Comparison of ENCODE assay signal across 18 mouse cellular contexts in the genomic region with DNA sequence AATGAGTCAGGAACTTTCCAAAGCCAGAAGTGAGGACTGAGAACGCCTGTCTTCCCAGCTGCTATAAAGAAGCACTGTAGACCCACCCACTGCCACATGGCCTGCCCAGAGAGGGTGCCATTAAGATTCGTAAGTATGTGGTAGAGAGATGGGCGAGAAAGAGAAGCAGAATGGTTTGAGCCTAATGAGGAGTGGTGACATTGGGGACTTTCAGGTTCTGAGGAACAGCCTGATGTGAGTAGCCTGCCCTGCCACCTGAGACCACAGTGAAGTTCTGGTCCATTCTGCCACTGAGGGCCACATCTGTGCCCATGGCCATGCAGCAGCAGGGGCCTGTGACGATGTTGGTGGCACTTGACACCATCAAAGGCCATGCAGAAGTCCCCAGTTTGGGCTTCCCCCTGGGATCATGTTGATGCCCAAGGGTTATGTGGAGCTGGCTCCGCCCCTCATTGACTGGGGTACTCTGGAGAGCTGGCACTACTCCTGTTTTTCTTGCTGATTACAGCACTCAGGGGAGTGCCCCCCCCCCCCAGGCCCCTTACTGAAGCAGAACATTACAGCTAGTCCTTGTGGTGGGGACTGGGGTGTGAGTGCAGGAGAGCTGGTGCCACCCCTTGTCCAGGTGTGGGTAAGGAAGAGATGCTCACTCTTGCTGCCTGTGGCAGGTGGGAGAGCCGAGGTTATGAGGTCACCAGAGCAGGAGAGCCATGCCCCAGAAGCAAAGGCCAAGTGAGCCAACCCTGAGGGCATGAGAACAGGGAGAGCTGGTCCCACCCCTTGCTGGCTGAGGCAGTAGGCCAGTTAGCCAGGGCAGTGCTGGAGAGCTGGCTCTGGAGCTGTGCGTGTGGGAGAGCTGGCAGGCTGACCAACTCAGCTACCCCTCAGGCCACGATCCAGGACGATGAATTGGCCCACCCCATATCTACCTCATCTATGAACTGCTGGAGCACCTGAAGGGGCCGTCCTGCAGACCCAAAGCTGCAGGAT. TPM values are rescaled to one million over a fixed set of nuclear protein-coding genes. Genes with fewer than 3 reads are reported as not detected.
A peak's percentile ranks its signal among the peaks of the same experiment; 100 is the strongest.
DNase-seq lines count a peak whose midpoint lies in the region; ATAC-seq and TF ChIP-seq lines count a peak whose summit lies in the region.
"Had no signal": no experiment of that assay in that cellular context is flagged by ENCODE, and none has a peak within 500 bp of the region (broad histone marks: within the 10 kb centered on the region; RNA-seq: fewer than 3 reads in every experiment).

No protein-coding gene starts in this region.

- DNase-seq in forebrain, embryonic 14.5 days (ENCODE audit: low spot score), result no peak
- peak; percentile 85 for DNase-seq in liver, adult 2 months (ENCODE audit: extremely low read depth, low read depth, low spot score)
- DNase-seq in liver, postnatal 0 days, result no peak
- DNase-seq in kidney, postnatal 10 days, result peak; percentile 45
- no peak for DNase-seq in left cerebral cortex, adult 9 months (ENCODE audit: low spot score in 2 of 2)
- DNase-seq: adrenal gland, postnatal 25 days; cerebellum, adult 11 months; gastrocnemius, postnatal 10 days; lung, postnatal 10 days had no signal

- H3K9me3 ChIP-seq in forebrain, embryonic 14.5 days (replicated peaks; ENCODE audit: control insufficient read depth, low read length), result no peaks in the 10 kb centered on the region
- H3K9me3 ChIP-seq in forebrain, embryonic 16.5 days (ENCODE audit: control insufficient read depth, low read length), result no peaks in the 10 kb centered on the region
- no peaks in the 10 kb centered on the region for H3K9me3 ChIP-seq in liver, postnatal 0 days (ENCODE audit: low read length)
- no peaks in the 10 kb centered on the region for H3K9me3 ChIP-seq in kidney, embryonic 14.5 days (ENCODE audit: control insufficient read depth, low read length)
- H3K9me3 ChIP-seq: heart, embryonic 15.5 days; intestine, embryonic 15.5 days; neural tube, embryonic 13.5 days had no signal

- no peak for TF ChIP-seq POLR2A in liver, adult 2 months (IDR thresholded peaks at IDR 0.05; ENCODE audit: extremely low read depth, insufficient read depth, low read length)

- H3K4me2 ChIP-seq in forebrain, embryonic 14.5 days (ENCODE audit: low read length), result no peak overlapping the region
- H3K4me2 ChIP-seq in forebrain, embryonic 16.5 days (ENCODE audit: low read length), result no peak overlapping the region
- H3K4me2 ChIP-seq in liver, postnatal 0 days (ENCODE audit: low read depth, low read length), result no peak overlapping the region
- no peak overlapping the region for H3K4me2 ChIP-seq in kidney, embryonic 14.5 days (replicated peaks; ENCODE audit: low read depth, low read length)
- H3K4me2 ChIP-seq: heart, embryonic 15.5 days; intestine, embryonic 15.5 days; neural tube, embryonic 13.5 days had no signal

- no peak overlapping the region for H3K27ac ChIP-seq in forebrain, embryonic 14.5 days (ENCODE audit: low read depth, low read length)
- no peak overlapping the region for H3K27ac ChIP-seq in forebrain, embryonic 16.5 days (ENCODE audit: low read length)
- no peak overlapping the region for H3K27ac ChIP-seq in liver, adult 2 months (replicated peaks; ENCODE audit: insufficient read depth, low read depth, low read length)
- H3K27ac ChIP-seq in liver, postnatal 0 days (ENCODE audit: low read depth), result no peak overlapping the region
- no peak overlapping the region for H3K27ac ChIP-seq in kidney, embryonic 14.5 days (ENCODE audit: low read depth, low read length)
- H3K27ac ChIP-seq: heart, embryonic 15.5 days; intestine, embryonic 15.5 days; neural tube, embryonic 13.5 days had no signal

- no peaks in the 10 kb centered on the region for H3K27me3 ChIP-seq in forebrain, embryonic 14.5 days (replicated peaks; ENCODE audit: control insufficient read depth, insufficient read depth, low read length)
- H3K27me3 ChIP-seq in forebrain, embryonic 16.5 days (replicated peaks; ENCODE audit: control insufficient read depth, insufficient read depth, low read length), result no peaks in the 10 kb centered on the region
- H3K27me3 ChIP-seq in liver, adult 2 months (ENCODE audit: control insufficient read depth, insufficient read depth, low read length), result no peaks in the 10 kb centered on the region
- no peaks in the 10 kb centered on the region for H3K27me3 ChIP-seq in liver, postnatal 0 days (ENCODE audit: insufficient read depth, low read length)
- H3K27me3 ChIP-seq in kidney, embryonic 14.5 days (ENCODE audit: control insufficient read depth, insufficient read depth, low read length), result no peaks in the 10 kb centered on the region
- H3K27me3 ChIP-seq: heart, embryonic 15.5 days; intestine, embryonic 15.5 days; neural tube, embryonic 13.5 days; Patski had no signal

- TF ChIP-seq EP300 in liver, postnatal 0 days (IDR thresholded peaks at IDR 0.05; ENCODE audit: low read depth), result no peak

- no peaks in the 10 kb centered on the region for H3K79me2 ChIP-seq in liver, adult 2 months (ENCODE audit: control insufficient read depth, insufficient read depth, low read length)

- no peak overlapping the region for H3K9ac ChIP-seq in forebrain, embryonic 14.5 days (ENCODE audit: low read length)
- no peak overlapping the region for H3K9ac ChIP-seq in forebrain, embryonic 16.5 days (replicated peaks; ENCODE audit: low read depth, low read length)
- no peak overlapping the region for H3K9ac ChIP-seq in liver, adult 2 months (ENCODE audit: low read depth, low read length)
- H3K9ac ChIP-seq in liver, postnatal 0 days (replicated peaks), result no peak overlapping the region
- no peak overlapping the region for H3K9ac ChIP-seq in kidney, embryonic 14.5 days (ENCODE audit: low read depth, low read length)
- H3K9ac ChIP-seq: heart, embryonic 15.5 days; intestine, embryonic 15.5 days; neural tube, embryonic 13.5 days had no signal

- no peaks in the 10 kb centered on the region for H3K36me3 ChIP-seq in forebrain, embryonic 14.5 days (ENCODE audit: control insufficient read depth, insufficient read depth, low read length)
- H3K36me3 ChIP-seq in forebrain, embryonic 16.5 days (ENCODE audit: control insufficient read depth, insufficient read depth), result no peaks in the 10 kb centered on the region
- H3K36me3 ChIP-seq in liver, adult 2 months (ENCODE audit: control insufficient read depth, insufficient read depth, low read length), result no peaks in the 10 kb centered on the region
- H3K36me3 ChIP-seq in liver, postnatal 0 days (replicated peaks; ENCODE audit: insufficient read depth, low read length), result no peaks in the 10 kb centered on the region
- no peaks in the 10 kb centered on the region for H3K36me3 ChIP-seq in kidney, embryonic 14.5 days (ENCODE audit: control insufficient read depth, insufficient read depth, low read length)
- H3K36me3 ChIP-seq: heart, embryonic 15.5 days; intestine, embryonic 15.5 days; neural tube, embryonic 13.5 days had no signal

- H3K4me3 ChIP-seq in forebrain, embryonic 14.5 days (ENCODE audit: low read depth, low read length), result no peak overlapping the region
- no peak overlapping the region for H3K4me3 ChIP-seq in forebrain, embryonic 16.5 days (replicated peaks; ENCODE audit: low read length)
- no peak overlapping the region for H3K4me3 ChIP-seq in liver, adult 2 months (ENCODE audit: insufficient read depth, low read depth, low read length)
- H3K4me3 ChIP-seq in liver, postnatal 0 days (ENCODE audit: low read depth, low read length), result no peak overlapping the region
- H3K4me3 ChIP-seq in kidney, embryonic 14.5 days (ENCODE audit: low read length), result no peak overlapping the region
- H3K4me3 ChIP-seq: heart, embryonic 15.5 days; intestine, embryonic 15.5 days; neural tube, embryonic 13.5 days had no signal

- 0 out of 2 replicates have a peak, but pooled peaks have one; percentile 15 for ATAC-seq in forebrain, embryonic 14.5 days
- ATAC-seq in forebrain, embryonic 16.5 days, result no peak
- no peak for ATAC-seq in liver, postnatal 0 days
- 0 out of 2 replicates have a peak, but pooled peaks have one; percentile 20 for ATAC-seq in kidney, embryonic 14.5 days (ENCODE audit: low FRiP score, low TSS enrichment)
- ATAC-seq: intestine, embryonic 15.5 days; Patski had no signal

- 86% methylated on average over 10 of the region's 10 CpGs for WGBS in forebrain, embryonic 14.5 days
- 91% methylated on average over 10 of the region's 10 CpGs for WGBS in forebrain, embryonic 16.5 days
- 53% methylated on average over 10 of the region's 10 CpGs for WGBS in liver, adult 2 months
- WGBS in liver, postnatal 0 days (ENCODE audit: insufficient replicate concordance), result 76% methylated on average over 10 of the region's 10 CpGs
- 75% methylated on average over 10 of the region's 10 CpGs for WGBS in kidney, embryonic 14.5 days

- no peaks in the 10 kb centered on the region for H3K4me1 ChIP-seq in forebrain, embryonic 14.5 days (ENCODE audit: control insufficient read depth, insufficient read depth, low read length)
- 0 out of 2 replicates have a peak, but pooled peaks cover 3% of the 10 kb centered on the region for H3K4me1 ChIP-seq in forebrain, embryonic 16.5 days (replicated peaks; ENCODE audit: control insufficient read depth, insufficient read depth, low read length)
- H3K4me1 ChIP-seq in liver, adult 2 months (ENCODE audit: control insufficient read depth, insufficient read depth, low read length), result peaks cover 15% of the 10 kb centered on the region
- H3K4me1 ChIP-seq in liver, postnatal 0 days (ENCODE audit: insufficient read depth), result peaks cover 8% of the 10 kb centered on the region
- no peaks in the 10 kb centered on the region for H3K4me1 ChIP-seq in kidney, embryonic 14.5 days (ENCODE audit: control insufficient read depth, insufficient read depth, low read length)
- H3K4me1 ChIP-seq: heart, embryonic 15.5 days; intestine, embryonic 15.5 days had no signal

- no peak for TF ChIP-seq CTCF in liver, adult 2 months (IDR thresholded peaks at IDR 0.05; ENCODE audit: low read depth, low read length)
- no peak for TF ChIP-seq CTCF in liver, postnatal 0 days (IDR thresholded peaks at IDR 0.05; ENCODE audit: low read depth)

RNA-seq across cellular contexts. Expression of a gene that starts 16.7 kb away (rescaled TPM):
- not detected in 2 replicates for polyA plus RNA-seq in forebrain, embryonic 14.5 days (2014; fragmentation: Nextera tagmentation; extraction: Ambion mirVana)
- not detected in 2 replicates for polyA plus RNA-seq in forebrain, embryonic 16.5 days (2015; fragmentation: Nextera tagmentation; extraction: Ambion mirVana)
- not detected in 2 replicates for total RNA-seq in liver, adult 2 months (2014; rRNA removed)
- polyA plus RNA-seq in liver, adult 2 months (2012; rRNA removed), result not detected in 2 replicates
- polyA plus RNA-seq in liver, postnatal 0 days (2015; fragmentation: Nextera tagmentation; extraction: Ambion mirVana), result not detected in 2 replicates
- 0.59 TPM in 1 of 2 replicates, not detected in the other for polyA plus RNA-seq in kidney, embryonic 14.5 days (2014; fragmentation: Nextera tagmentation; extraction: Ambion mirVana)
- total RNA-seq: adrenal gland, postnatal 25 days; gastrocnemius, postnatal 10 days; layer of hippocampus, postnatal 10 days had no signal
- polyA plus RNA-seq: heart, embryonic 15.5 days; intestine, embryonic 15.5 days; limb, embryonic 11.5 days; neural tube, embryonic 13.5 days; spleen, adult 2 months had no signal

Comparison
In these comparisons a context has a peak if more than half of its experiments do, and no peak if none do; other contexts are left out.
1. ATAC-seq: peak in forebrain, embryonic 14.5 days (single experiment) and kidney, embryonic 14.5 days (single experiment); none in forebrain, embryonic 16.5 days (single experiment) and liver, postnatal 0 days (single experiment).
2. DNase-seq: peak in liver, adult 2 months (single experiment) and kidney, postnatal 10 days (single experiment); none in forebrain, embryonic 14.5 days (single experiment), liver, postnatal 0 days (single experiment) and left cerebral cortex, adult 9 months (0 of 2).